Mouse (Mus musculus) cerebellum, postnatal 36 days (tissue): ENCODE measurements around the gene Snai3.

Experiments used
- DNase-seq, 2 experiments: peaks; one replicate each; pipeline ENCODE4 v3.0.0; 2021 to 2022; ENCODE audit warnings: mixed read lengths in 2 of 2

The Snai3 gene

GRCm38 (mm10) chr8:122430058-122430636 is 30.4 kb downstream of the Snai3 start:
- no peak for DNase-seq

GRCm38 (mm10) chr8:122428163-122428562 is 32.4 kb downstream of the Snai3 start:
- no peak for DNase-seq

DNA sequence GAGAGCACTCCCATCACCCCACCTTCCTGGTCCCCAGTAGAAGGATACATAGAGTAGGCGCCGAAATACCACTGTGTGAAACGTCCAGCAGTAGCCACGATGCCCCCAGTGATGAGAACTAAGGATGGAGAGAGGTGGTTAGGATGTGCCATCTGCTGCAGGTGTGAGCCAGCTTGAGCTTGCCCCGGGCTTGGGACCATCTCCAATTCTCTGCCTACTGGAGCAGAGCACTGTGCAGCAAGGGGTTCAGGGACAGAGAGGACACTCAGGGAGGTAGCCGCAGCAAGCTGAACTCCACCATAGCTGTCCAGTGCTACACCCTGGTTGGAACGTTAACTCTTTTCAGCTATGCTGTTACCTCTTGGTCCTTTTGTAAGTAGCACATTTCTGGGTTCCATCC is 32.9 kb downstream of the Snai3 start:
- no peak for DNase-seq

- no peak for DNase-seq
Observed at GRCm38 (mm10) chr8:122426145-122426544, 34.4 kb downstream of the Snai3 start.

DNA sequence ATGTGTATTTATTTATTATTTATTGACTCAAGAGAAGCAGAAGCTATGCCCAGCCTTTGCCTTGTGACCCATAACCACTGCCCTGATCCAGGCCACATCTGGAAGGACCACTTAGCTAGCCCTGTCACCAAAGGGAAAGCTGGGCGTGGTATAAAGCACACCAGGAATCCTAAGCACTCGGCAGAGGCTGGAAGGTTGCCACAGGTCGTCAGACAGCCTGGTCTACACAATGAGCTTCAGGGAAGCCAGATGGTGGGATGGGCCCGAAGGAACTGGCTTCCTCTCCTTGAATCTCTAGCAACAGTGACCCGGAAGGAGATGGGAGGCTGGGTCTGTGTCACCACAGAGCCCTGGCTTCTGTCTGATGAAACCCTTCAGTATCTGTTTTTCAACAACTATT is 36.9 kb downstream of the Snai3 start:
- DNase-seq, result no peak

GRCm38 (mm10) chr8:122423217-122423616 is 37.3 kb downstream of the Snai3 start:
- DNase-seq, result no peak

GRCm38 (mm10) chr8:122421376-122422070 is 39.0 kb downstream of the Snai3 start, which contains the start of gene Il17c:
Gene Il17c (plus strand): TSS chr8:122422020.
- peak in 1 of 2 experiments; percentile 44 for DNase-seq

- peak in 1 of 2 experiments; percentile 32 for DNase-seq
Observed at GRCm38 (mm10) chr8:122419881-122420555, 40.5 kb downstream of the Snai3 start.

DNA sequence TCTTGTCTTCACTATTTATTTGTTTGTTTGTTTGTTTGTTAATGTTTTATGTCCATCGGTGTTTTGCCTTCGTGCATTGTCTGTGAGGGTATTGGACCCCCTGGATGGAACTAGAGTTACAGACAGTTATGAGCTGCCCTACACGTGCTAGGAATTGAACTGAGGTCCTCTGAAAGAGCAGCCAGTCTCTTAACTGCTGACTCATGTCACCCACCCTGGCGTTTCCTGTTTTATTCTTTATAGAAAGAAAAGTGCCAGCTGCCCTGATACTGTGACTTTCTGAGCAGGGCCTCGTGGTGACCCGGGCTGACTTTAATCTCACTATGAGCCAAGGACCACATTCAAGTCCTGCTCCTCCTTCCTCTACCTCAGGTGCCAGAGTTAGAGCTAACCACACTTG is 45.0 kb downstream of the Snai3 start:
- DNase-seq, result no peak

DNA sequence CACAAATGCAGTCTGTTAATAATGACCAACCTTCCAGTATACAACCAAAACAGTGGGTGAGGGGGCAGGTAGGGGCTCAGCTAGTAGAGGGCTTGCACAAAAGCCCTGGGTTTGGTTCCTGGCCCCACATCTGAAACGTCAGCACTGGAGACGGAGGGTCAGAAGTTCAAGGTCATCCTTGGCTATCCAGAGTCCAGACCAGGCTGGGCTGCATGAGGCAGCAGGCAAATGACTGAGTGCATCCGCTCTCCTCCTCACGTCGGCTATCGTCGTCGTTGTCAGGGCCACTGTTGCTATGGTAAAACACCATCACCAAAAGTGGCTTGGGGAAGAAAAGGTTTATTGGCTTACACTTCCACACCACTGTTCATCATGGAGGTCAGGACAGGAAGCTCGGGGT is 46.2 kb downstream of the Snai3 start:
- no peak for DNase-seq

GRCm38 (mm10) chr8:122407678-122408077 is 52.9 kb downstream of the Snai3 start:
- no peak for DNase-seq

DNA sequence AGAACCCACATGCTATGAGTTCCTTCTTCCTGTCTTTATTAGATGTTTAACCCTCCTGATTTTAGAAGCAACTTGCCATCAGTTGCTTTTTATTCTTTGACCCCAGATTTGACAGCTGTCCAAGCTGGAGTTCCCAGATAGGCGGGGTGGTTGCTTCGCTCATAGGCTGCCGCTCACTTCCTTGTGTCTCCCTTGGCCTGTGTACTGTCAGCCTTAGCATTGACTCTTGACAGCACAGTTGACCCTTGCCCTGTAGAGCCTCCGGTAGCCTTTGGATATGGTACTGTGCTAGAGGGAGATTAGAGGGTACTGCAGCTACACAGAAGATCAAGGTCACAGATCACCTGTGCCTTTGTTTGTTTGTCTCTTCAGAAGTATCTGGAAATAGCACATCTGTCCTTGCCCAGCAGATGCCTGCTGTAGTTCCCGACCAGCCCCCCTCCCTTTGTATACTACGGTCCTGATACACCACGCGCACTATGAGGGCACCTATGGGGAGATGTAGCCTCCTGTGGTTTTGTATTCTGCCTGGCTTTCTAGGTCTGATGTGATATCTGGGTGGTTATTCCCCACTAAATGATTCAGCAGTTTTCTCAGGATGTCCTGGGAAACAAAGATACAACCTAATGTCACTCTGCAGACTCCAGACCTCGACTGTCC is 55.3 kb downstream of the Snai3 start:
- no peak for DNase-seq
